Mouse (Mus musculus) brain, adult 2 months (tissue): ENCODE data around the gene Kat2b.
"Not testable (repeated sequence)": the region's sequence is repeated elsewhere in the genome, so short reads cannot be mapped to it uniquely, and the experiment has no call there.

ENCODE experiments used
- DNase-seq: peaks from one replicate; pipeline ENCODE4 v3.0.0; 2011; ENCODE audit warnings: low read depth, low spot score

Gene Kat2b

DNA sequence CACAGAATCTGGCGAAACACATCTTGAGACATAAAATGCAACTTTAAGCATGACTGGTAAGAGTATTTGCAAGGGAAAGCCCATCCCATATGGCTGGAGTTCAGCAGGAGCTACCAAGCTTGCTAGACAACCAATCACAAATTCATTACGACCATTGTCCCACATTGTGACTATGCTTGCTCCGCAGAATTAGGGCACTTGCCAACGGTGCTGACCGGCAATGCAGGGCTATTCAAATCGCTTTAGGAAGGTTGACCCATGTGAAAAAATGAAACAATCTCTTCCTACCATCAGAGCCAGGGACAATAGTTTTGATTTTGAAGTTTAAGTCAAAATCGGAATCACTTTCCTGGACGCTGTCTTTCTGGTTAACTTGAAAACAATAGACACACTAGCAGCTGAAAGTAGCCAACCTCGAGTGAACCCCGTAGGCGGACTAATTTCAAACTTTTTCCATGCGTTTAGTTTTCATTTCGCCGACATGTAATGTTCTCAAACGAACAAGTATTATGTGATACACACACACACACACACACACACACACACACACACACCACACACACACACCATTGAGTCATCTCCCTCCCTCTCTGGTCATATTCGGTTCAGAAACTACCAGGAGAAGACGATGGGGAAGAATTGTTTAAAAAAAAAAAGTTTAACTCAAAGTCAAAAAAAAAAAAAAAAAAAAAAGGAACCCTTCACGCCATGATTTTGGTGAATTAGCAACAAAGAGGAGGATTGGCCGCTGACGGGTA lies at the start of gene Kat2b:
Gene Kat2b (plus strand): TSS at position 701 of the 758 bp plus-strand sequence.
- peak; percentile 86 for DNase-seq

DNA sequence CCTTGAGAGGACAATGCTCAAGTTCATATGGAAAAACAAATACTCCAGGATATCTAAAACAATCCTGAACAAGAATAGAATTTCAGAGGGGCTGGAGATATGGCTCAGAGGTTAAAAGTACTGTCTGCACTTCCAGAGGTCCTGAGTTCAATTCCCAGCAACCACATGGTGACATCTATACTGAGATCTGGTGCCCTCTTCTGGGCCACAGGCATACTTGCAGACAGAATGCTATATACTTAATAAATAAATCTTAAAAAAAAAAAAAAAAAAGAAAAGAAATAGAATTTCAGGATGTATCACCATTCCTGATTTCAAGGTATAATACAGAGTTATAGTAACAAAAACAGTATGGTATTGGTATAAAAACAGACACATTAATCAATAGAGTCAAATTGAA lies 47.3 kb upstream of the Kat2b start:
- DNase-seq: no peak

DNA sequence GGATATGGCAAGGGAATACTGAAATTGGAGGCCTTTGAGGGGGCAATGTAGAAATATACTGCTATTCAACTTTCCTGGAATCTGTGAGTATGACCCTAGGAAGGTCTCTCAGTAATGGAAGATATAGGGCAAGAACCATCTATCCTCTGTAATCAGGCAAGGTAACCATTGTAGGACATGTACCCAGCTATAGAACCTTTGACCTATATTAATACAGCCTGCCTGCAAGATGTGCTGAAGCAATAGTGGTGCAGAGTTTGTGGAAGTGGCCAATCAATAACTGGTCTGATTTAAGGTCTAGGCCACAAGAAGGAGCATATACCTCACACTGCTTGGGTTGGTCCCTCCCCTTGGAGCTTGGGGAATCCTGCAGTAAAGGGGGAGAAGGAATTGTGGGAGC lies 46.2 kb upstream of the Kat2b start:
- no peak for DNase-seq

DNA sequence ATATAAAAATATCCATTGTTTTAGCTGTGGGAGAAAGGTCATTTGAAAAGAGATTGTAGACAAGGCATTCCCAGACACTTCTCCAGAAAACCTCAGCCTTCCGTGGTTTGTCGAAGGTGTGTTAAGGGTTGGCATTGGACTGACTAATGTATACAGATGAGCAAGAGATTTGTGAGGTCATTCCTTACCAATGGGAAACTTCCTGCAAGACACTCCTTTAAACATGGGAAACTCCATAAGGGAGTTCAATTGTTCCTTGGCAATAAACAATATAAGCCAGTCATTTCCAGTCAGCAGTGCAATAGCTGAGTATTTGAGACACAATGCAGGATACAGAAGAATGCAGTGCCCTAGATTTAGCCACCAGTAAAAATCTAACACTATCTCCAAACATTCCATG lies 38.6 kb upstream of the Kat2b start:
- no peak for DNase-seq

DNA sequence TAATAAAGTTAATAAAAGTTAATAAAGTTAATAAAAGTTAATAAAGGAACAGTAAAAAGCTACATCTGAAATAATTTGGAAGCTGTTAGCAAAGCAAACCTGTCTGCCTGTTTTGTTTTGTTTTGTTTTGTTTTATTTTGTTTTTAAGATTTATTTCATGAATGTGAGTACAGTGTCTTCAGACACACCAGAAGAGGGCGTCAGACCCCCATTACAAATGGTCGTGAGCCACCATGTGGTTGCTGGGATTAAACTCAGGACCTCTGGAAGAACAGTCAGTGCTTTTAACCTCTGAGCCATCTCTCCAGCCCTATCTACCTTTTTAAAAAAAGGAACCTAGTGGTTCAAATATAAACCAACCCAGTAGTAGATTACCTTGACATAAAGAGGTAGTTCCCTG lies 35.5 kb upstream of the Kat2b start:
- peak; percentile 29 for DNase-seq

DNA sequence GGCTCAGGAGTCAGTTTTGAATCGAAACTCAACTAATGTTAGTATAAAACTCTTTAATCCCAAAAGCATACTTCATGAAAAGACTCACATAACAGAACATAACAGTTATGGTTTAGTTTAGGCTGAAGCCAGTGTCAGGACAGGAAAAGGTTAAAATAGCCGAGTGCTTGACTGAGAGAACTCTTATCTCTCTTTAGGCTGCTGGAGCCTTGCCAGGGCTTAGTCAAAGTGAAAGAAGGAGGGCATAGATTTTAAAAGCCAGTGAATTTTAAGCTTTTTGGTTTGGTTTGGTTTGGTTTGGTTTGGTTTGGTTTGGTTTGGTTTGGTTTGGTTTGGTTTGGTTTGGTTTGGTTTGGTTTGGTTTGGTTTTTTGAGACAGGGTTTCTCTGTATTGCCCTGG lies 34.2 kb upstream of the Kat2b start:
- DNase-seq: no peak

DNA sequence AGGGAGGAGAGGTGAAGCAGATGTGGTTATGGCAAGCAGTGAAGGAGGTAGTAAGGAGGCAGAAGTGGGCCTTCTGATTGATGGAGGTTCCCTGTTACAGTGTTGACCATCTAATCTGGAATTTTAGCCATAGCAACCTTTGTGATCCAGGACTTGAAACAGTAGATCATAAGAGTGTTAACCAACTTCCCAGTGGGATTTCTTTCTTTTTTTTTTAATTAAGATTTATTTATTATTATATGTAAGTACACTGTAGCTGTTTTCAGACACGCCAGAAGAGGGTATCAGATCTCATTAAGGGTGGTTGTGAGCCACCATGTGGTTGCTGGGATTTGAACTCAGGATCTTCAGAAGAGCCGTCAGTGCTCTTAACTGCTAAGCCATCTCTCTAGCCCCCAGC lies 27.3 kb upstream of the Kat2b start, which contains the start of gene Pp2d1:
Gene Pp2d1 (minus strand): TSS at position 101 of the 400 bp plus-strand sequence.
- DNase-seq: not testable (repeated sequence)

DNA sequence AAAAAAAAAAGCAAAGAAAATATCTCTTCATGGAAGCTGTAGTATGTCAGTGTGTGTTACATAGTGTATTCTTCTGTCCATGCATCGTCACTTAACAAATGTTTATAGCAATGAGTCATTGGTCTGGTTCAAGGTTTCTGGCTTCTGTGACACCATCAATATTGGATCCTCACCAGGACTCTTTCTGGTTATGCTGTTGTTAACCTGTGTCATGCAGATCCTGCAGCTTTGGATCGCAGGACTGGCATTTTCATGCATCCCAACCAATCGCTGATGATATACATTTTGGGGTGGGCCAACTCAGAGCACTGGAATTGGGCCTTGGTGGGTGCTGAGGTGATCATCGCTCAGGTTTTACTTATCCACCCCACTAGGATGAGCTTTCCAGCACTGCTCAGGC lies 24.1 kb upstream of the Kat2b start:
- no peak for DNase-seq

DNA sequence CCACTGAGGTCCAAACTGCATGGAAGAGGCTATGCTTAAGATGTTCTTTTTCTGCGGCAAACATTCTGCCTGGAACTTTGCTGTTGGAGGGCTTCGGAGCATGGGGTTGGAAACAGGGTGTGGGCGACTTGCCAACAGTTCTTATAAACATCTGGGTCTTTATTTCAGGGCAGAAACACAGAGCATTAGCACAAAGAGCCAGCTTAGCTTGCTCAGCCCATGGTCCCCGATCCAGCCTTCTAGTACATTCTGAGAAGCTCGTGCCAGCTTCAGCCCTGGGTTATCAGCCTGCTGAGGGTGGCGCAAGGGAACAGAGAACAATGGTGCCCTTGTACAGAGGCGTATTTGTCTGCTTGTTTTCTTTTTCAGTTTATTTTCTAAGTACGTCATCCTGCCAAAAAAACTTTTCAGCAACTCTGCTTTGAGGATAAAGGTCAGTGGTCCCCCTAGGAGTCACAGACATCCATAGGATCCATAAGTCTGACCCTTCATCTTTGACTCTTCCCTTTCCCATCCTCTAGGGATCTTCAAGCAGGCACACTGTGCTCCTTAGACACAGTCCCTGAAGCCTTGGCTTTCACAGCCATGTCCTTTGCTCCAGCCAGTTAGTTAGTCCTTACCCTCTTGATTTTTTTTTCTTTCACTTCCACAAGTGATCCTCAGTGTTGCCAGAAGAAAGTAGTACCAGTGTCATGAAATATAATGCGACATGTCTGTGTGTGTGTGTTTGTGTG lies 22.9 kb upstream of the Kat2b start:
- DNase-seq: peak; percentile 89

DNA sequence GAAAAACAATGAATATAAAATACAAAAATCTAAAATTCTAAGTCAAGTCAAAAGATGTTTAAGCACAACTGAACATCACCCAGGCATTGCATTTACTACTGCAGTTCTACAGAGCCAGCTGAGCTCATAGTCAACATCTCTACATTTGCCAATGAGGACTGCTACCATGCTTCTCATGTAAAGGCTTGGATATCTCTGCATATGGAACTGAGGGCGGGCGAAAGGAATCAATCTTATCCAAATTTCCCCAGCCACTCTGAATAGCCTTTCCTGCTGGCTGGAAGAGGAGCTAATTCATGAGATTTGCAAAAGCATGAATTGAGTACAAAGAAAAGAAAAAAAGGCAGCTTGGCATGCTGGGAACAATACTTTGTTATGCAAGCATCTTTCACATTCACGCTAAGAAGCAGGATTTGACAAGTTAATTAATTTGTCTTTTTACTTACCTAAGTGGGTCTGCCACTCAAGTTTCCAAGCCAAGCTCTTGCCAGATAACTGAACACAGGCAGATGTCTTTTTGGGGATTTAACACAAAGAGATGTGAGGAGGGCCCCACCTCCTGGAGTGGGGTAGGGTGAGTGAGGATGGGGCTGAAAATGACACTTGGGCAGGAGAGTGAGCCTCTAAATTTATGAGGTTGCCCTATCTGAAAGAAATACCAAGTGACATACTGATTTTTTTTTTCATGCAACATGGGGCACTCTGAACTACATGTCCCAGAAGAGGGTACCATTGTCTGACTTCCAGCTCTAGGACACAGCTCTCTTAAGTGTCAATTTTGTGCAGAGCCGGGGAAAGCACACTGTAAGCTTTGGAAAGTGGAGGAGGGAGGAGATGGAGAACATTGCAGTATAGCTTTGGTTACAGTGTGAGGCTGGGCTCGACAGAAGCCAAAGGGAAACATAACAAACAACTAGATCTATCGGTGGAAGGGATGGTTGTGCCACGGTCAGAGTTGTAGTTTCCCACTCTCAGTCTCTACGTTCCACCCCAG lies 15.1 kb upstream of the Kat2b start:
- DNase-seq: peak; percentile 29

DNA sequence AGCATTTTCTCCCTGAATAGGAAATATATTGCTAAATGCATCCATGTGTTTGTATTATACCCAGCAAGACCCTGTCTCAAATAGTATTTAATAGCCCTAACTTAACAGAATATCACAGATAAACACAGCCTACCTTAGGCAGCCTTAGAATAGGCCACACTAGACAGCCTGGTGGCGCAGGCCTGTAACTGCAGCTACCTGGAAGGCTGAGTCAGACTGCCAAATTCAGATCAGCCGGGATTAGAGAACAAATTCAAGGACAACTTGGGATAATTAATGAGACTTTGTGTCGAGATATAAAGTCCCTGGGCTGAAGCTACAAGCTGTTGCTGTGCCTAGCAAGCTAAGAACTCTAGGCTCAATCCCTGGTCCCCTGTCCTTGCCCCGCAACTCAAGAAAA lies 12.6 kb upstream of the Kat2b start:
- DNase-seq: peak; percentile 21

DNA sequence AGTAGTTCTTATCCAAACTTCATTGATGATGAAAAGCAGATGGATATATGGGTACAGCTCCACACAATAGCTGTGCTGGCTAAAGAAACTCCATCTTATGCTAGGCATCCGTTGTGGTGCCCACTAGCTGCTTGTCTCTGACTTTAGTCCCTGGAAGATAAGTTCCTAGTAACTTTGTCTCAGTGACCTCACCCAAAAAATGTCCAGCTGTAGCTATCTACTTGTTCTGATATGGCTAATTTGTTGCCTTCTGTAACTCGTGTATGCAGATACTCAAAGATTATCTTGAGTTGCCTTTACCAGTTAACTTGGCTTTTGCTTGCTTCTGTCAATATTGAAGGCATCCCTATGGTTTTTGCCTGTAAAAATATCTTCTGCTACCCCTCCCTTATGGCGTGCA lies 11.8 kb upstream of the Kat2b start:
- no peak for DNase-seq

DNA sequence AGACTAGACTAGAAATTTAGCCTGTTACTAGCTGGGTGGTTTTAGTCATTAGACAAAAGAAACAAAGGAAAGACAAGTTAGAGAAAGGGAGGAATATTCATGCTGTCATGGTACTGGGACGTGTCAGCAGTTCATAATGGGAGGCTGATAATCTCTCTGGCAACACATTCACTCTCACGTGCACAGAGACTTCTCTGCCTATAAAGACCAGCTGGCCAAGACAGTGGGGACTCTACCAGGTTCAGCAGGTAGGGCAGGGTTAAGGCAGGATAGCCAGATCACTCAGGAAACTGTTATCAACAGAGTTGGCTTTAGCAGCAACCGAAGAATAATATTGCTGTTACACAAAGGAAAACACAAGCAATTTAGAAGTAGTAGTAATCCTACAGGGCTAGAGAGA lies 9.2 kb upstream of the Kat2b start:
- DNase-seq: no peak

DNA sequence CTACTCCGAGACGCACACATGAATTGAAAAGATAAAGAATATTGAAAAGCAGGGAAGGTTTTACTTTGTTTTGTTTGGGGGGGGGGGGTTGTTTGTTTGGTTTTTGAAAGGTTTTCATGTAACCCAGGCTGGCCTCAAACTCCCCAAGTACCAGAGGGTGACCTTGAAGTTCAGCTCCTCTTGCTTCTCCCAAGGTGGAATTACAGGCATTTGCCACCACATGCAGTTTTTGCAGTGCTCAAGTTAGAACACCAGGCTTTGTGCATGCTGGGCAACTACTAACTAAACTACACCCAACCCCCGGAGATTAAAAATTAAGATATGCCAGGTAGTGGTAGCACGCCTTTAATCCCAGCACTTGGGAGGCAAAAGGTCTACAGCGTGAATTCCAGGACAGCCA lies 7.0 kb upstream of the Kat2b start:
- DNase-seq: no peak

DNA sequence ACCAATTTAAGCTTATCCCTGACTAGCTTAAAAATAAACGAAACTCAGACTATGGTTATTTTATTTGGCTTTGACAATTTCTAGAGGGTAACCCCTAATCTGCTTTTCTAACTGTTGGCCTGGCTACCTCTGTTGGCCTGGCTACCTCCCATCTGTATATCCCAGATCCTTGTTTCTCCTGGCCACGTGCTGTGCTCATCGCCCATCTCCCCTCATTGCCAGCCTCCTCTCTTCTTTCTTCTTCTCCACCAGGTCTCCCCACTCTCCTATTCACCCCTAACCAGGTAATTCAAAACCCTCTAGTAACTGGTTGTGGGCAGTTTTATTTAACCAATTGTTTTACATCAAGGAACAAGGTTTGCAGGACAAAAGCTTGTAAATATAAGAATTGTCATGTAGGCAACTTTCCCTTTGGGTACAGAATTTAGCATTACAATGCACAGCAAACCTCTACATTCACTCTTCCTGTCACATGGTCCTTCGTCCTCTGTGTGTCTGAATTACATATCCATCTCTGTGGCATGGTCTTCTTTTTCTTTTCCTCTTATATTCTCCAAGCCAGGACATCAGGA lies 5.1 kb upstream of the Kat2b start:
- DNase-seq: no peak

DNA sequence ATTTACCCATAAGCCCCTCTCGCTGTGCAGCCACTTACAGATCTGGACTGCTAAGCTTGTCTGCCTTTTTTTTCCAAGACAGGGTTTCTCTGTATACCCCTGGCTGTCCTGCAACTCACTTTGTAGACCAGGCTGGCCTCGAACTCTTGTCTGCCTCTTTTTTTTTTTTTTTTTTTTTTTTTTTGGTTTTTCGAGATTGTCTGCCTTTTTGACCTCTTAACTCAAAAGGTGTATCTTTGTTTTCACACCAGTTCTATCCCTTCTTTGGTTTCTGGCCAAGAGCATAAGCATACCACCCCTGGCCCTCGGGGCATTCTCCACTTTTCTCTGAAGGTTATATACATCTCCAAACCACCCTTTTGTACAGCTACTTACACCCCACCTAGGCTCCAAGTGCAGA lies 1.8 kb upstream of the Kat2b start:
- no peak for DNase-seq

DNA sequence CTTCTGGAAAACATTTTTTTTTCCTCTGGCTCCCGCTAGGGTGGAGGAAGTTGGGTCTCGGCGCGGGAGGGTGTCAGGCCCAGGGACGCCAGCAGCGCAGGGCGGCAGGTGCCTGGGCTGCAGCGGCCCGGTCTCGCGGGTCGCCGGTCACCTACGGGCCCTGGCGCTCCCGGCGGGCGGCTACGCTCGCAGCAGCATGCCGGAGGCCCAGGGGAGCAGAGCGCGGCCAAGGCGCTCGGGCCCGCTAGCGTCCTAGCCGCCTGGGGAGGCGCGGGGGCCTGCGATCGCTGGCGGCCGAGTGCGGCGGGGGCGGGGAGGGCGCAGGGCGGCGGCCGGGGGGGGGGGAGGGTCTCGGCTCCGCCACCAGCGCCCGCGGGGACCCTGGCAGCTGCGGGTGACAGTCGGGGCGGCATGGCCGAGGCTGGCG lies 271 bp downstream of the Kat2b start:
- DNase-seq: peak; percentile 83

DNA sequence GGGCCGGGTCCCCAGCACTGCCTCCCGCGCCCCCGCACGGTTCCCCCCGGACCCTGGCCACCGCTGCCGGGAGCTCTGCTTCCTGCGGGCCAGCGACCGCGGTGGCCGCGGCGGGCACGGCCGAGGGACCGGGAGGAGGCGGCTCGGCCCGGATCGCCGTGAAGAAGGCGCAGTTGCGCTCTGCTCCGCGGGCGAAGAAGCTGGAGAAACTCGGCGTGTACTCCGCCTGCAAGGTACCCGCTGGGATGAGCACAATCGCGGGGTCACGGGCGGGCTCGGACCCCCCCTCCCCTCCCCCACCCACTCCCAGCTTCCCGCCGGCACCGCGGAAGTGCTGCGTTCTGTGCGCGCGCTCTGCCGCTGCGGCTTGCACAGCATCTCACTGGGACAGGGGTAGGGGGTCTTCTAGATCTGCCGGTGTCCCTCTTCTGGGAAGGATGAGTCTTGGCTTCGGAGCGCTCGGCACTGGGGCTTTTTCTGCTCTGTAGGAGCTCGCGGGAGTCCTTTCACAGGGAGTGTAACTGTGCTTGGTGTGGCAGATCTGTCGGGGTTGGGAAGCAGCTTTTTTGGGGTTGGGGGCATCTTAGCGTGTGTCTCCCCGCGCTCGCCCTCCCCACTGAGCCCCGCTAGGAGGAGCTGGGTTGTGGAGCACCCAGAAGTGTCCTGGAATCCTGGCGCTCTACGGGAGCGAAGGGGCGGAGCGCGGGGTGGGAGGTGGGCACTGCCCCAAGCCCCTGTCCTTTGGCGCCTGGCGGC lies 863 bp downstream of the Kat2b start:
- peak; percentile 60 for DNase-seq

DNA sequence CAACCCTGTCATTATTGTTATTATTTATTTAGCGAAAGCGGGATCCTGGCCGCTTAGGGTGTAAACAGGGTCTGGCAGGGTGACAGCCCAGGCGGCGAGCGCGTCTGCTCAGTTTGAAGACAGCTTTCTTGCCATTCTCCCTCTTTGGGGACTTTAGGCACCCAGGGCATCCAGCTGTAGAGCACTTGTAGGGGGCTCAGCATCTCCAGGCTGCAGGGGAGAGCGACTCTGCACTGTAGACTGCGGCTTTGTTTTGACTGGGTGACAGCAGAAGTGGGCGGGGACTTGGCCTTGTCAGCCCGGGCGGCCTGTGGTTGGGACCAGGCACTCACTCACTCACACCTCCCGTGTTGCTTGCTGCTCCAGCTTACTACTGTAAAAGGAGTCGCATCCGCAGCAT lies 1.5 kb downstream of the Kat2b start:
- peak; percentile 95 for DNase-seq

DNA sequence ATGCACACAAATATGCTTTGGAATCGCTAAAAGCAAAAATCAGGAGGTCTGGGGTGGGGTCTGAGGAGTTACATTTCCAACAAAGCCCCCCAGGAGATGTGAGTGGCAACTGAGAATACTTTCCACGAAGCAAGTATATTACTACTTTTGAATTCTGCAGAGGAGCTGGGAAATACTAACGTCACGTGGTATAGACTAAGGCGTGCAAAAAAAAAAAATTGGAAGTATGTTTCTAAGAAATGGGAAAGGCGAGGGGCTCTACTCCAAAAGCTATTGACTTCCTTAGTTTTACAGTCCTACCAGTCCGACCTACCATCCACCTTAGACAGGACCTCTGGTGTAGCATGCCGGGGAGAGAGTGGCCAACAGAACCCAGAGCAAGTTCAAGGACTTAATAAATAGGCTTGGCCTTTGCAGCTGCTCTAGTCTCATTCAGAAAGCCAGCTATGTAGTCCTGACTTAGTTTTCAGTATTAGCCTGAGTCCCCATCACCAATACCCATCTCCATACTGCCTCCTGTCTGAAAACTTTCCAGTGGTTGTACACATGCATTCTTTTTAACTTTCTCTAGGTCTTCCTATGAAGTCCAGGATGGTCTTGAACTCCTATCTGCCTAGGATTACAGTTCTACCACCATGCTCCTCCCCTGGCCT lies 2.2 kb downstream of the Kat2b start:
- no peak for DNase-seq
